Mouse (Mus musculus) cerebellum, postnatal 36 days (tissue): Measurements from ENCODE around the gene Rph3al.

Experiments used
- DNase-seq, 2 experiments: peaks; one replicate each; pipeline ENCODE4 v3.0.0; 2021 to 2022; ENCODE audit warnings: mixed read lengths in 2 of 2

Gene Rph3al

GRCm38 (mm10) chr11:75859460-75859859, 78.8 kb downstream of the Rph3al start:
- DNase-seq, result no peak

GRCm38 (mm10) chr11:75858975-75859374, 79.3 kb downstream of the Rph3al start:
- DNase-seq, result no peak

GRCm38 (mm10) chr11:75857781-75858180, 80.4 kb downstream of the Rph3al start:
- DNase-seq, result no peak

- no peak for DNase-seq
Measured at GRCm38 (mm10) chr11:75854327-75854726, 83.9 kb downstream of the Rph3al start.

- no peak for DNase-seq
Measured at GRCm38 (mm10) chr11:75853067-75853636, 85.1 kb downstream of the Rph3al start.

- DNase-seq, result peak in 1 of 2 experiments; percentile 5
Measured at GRCm38 (mm10) chr11:75852485-75852884, 85.7 kb downstream of the Rph3al start.

- no peak for DNase-seq
Measured at GRCm38 (mm10) chr11:75849552-75849951, 88.7 kb downstream of the Rph3al start.

- DNase-seq, result no peak
Measured at GRCm38 (mm10) chr11:75846589-75846988, 91.6 kb downstream of the Rph3al start.

GRCm38 (mm10) chr11:75845675-75846074, 92.6 kb downstream of the Rph3al start:
- no peak for DNase-seq

- peak; percentile 58 to 66 for DNase-seq
Measured at GRCm38 (mm10) chr11:75842904-75843619, 95.2 kb downstream of the Rph3al start.

- DNase-seq, result no peak
Measured at GRCm38 (mm10) chr11:75841503-75841902, 96.7 kb downstream of the Rph3al start.

GRCm38 (mm10) chr11:75839536-75840430, 98.4 kb downstream of the Rph3al start:
- DNase-seq, result no peak

GRCm38 (mm10) chr11:75838861-75839426, 99.3 kb downstream of the Rph3al start:
- no peak for DNase-seq

- no peak for DNase-seq
Measured at GRCm38 (mm10) chr11:75836240-75836610, 102.0 kb downstream of the Rph3al start.

- DNase-seq, result no peak
Measured at GRCm38 (mm10) chr11:75835587-75836239, 102.5 kb downstream of the Rph3al start.

GRCm38 (mm10) chr11:75833081-75833480, 105.1 kb downstream of the Rph3al start:
- DNase-seq, result no peak

- no peak for DNase-seq
Measured at GRCm38 (mm10) chr11:75830386-75830785, 107.8 kb downstream of the Rph3al start.

- DNase-seq, result no peak
Measured at GRCm38 (mm10) chr11:75827414-75827813, 110.8 kb downstream of the Rph3al start.

- DNase-seq, result no peak
Measured at GRCm38 (mm10) chr11:75823506-75823905, 114.7 kb downstream of the Rph3al start.

- DNase-seq, result no peak
Measured at GRCm38 (mm10) chr11:75813085-75813484, 125.1 kb downstream of the Rph3al start.

- DNase-seq, result peak; percentile 42 to 50
Measured at GRCm38 (mm10) chr11:75811900-75812299, 126.3 kb downstream of the Rph3al start.

- no peak for DNase-seq
Measured at GRCm38 (mm10) chr11:75810526-75810925, 127.7 kb downstream of the Rph3al start.

GRCm38 (mm10) chr11:75807486-75807885, 130.7 kb downstream of the Rph3al start:
- DNase-seq, result no peak
